Mouse (Mus musculus) G1E (cell line): ENCODE data around the gene Agpat4. TPM values are rescaled to one million over a fixed set of nuclear protein-coding genes. Genes with fewer than 3 reads are reported as not detected.

ENCODE experiments used
- ATAC-seq: 2 replicates; pipeline ENCODE4 v1.8.0; 2016; ENCODE audit warnings: mild to moderate bottlenecking; ENCODE audit not compliant: insufficient number of reproducible peaks, poor library complexity, low FRiP score, severe bottlenecking; ENCODE audit errors: extremely low read depth
- DNase-seq: peaks from one replicate; pipeline ENCODE4 v3.0.0; 2012; ENCODE audit warnings: low spot score
- H3K27me3 ChIP-seq: 2 replicates; pipeline ENCODE4 v1.6.1; 2012; ENCODE audit warnings: mild to moderate bottlenecking, low read length, inconsistent platforms; ENCODE audit not compliant: insufficient read depth
- H3K36me3 ChIP-seq: replicated peaks from 2 replicates; pipeline ENCODE3; 2012; ENCODE audit warnings: mild to moderate bottlenecking, inconsistent platforms
- H3K4me1 ChIP-seq: 2 replicates; pipeline ENCODE4 v1.6.1; 2012; ENCODE audit warnings: low read depth, low read length, inconsistent platforms, mixed read lengths; ENCODE audit not compliant: insufficient read depth
- H3K4me3 ChIP-seq: 2 replicates; pipeline ENCODE4 v1.5.1; 2012; ENCODE audit warnings: low read depth, mild to moderate bottlenecking, inconsistent platforms, low read length, moderate library complexity, mixed read lengths
- H3K9me3 ChIP-seq: replicated peaks from 2 replicates; pipeline ENCODE4 v1.6.1; 2012; ENCODE audit warnings: inconsistent platforms
- CTCF ChIP-seq: IDR thresholded peaks from 2 replicates; pipeline ENCODE4 v1.5.1; 2012; ENCODE audit warnings: low read depth, low read length, inconsistent platforms, mixed read lengths
- GATA1 ChIP-seq: IDR thresholded peaks from 2 replicates; pipeline ENCODE4 v1.6.1; 2012; ENCODE audit warnings: borderline replicate concordance, low read length, inconsistent platforms, mixed read lengths
- GATA2 ChIP-seq: IDR thresholded peaks from 2 replicates; pipeline ENCODE4 v1.6.1; 2012; ENCODE audit warnings: low read depth, low read length, inconsistent platforms, borderline replicate concordance
- POLR2AphosphoS5 ChIP-seq: IDR thresholded peaks from 2 replicates; pipeline ENCODE4 v1.6.1; 2012; ENCODE audit warnings: low read depth, low read length, inconsistent platforms; ENCODE audit not compliant: insufficient replicate concordance
- TAL1 ChIP-seq: conservative IDR thresholded peaks from 2 replicates; pipeline ENCODE4 v1.6.1; 2012; ENCODE audit warnings: low read depth, low read length, inconsistent platforms, mixed read lengths
- polyA plus RNA-seq: library from polyadenylated mRNA; stranded (reverse); fragments of >175 nt; gene quantifications from 2 replicates; pipeline ENCODE4 v1.2.3, GENCODE M21; 2012
- total RNA-seq, 2 experiments: library from RNA; stranded (forward) in 1 of 2; stranded (reverse) in 1 of 2; fragments of 200-1000 nt in 1 of 2; fragments of >200 nt in 1 of 2; fragmentation: Nextera tagmentation in 1 of 2; gene quantifications; 2 replicates each; pipeline ENCODE4 v1.2.3; 2014 to 2017

The Agpat4 gene
- total and polyA plus RNA-seq, 3 experiments, result 7.5 to 14.0 (median 11.0) TPM

GRCm38 (mm10) chr17:12156661-12157060 is 38.2 kb downstream of the Agpat4 start:
- no peak for ATAC-seq
- Histone ChIP-seq H3K36me3 (peaks cover 73% of the 10 kb centered on the region), H3K27me3 (no peaks in the 10 kb centered on the region), H3K4me3 (no peak overlapping the region), H3K9me3 (no peaks in the 10 kb centered on the region), H3K4me1 (peaks cover 22% of the 10 kb centered on the region)
- TF ChIP-seq GATA1, result no peak
- no peak for TF ChIP-seq POLR2AphosphoS5
- TF ChIP-seq TAL1, result no peak
- TF ChIP-seq CTCF, result no peak
- no peak for TF ChIP-seq GATA2
- DNase-seq, result no peak

GRCm38 (mm10) chr17:12157203-12157602 is 38.7 kb downstream of the Agpat4 start:
- no peak for ATAC-seq
- no peak for TF ChIP-seq TAL1
- TF ChIP-seq POLR2AphosphoS5, result no peak
- no peak for TF ChIP-seq GATA1
- TF ChIP-seq CTCF, result no peak
- TF ChIP-seq GATA2, result no peak
- Histone ChIP-seq H3K9me3 (no peaks in the 10 kb centered on the region), H3K4me3 (no peak overlapping the region), H3K4me1 (peaks cover 22% of the 10 kb centered on the region), H3K36me3 (peaks cover 67% of the 10 kb centered on the region), H3K27me3 (no peaks in the 10 kb centered on the region)
- DNase-seq, result no peak

GRCm38 (mm10) chr17:12159187-12160060 is 40.9 kb downstream of the Agpat4 start:
- ATAC-seq (no peak), DNase-seq (no peak)
- H3K4me3 ChIP-seq, result no peak overlapping the region; the same call in 1 of the 2 replicates
- H3K27me3 ChIP-seq, result no peaks in the 10 kb centered on the region
- H3K4me1 ChIP-seq, result peaks cover 25% of the 10 kb centered on the region
- H3K9me3 ChIP-seq, result no peaks in the 10 kb centered on the region
- TF ChIP-seq TAL1 (no peak), POLR2AphosphoS5 (no peak), CTCF (no peak)
- peaks cover 58% of the 10 kb centered on the region for H3K36me3 ChIP-seq

GRCm38 (mm10) chr17:12160061-12160421 is 41.5 kb downstream of the Agpat4 start:
- Histone ChIP-seq H3K27me3 (no peaks in the 10 kb centered on the region), H3K36me3 (peaks cover 55% of the 10 kb centered on the region), H3K9me3 (no peaks in the 10 kb centered on the region), H3K4me3 (no peak overlapping the region), H3K4me1 (peaks cover 30% of the 10 kb centered on the region)
- no peak for DNase-seq
- TF ChIP-seq GATA2 (no peak), GATA1 (no peak), CTCF (no peak), TAL1 (no peak), POLR2AphosphoS5 (no peak)
- ATAC-seq, result no peak

- no peak for DNase-seq
- Histone ChIP-seq H3K27me3 (no peaks in the 10 kb centered on the region), H3K4me3 (no peak overlapping the region), H3K9me3 (no peaks in the 10 kb centered on the region), H3K36me3 (peaks cover 55% of the 10 kb centered on the region), H3K4me1 (peaks cover 35% of the 10 kb centered on the region)
- ATAC-seq, result no peak
- TF ChIP-seq TAL1, result no peak
- no peak for TF ChIP-seq GATA2
- no peak for TF ChIP-seq CTCF
- no peak for TF ChIP-seq GATA1
- no peak for TF ChIP-seq POLR2AphosphoS5
Observed at GRCm38 (mm10) chr17:12160540-12160939, 42.0 kb downstream of the Agpat4 start.

- DNase-seq (no peak), ATAC-seq (no peak)
- H3K9me3 ChIP-seq, result no peaks in the 10 kb centered on the region
- no peak overlapping the region for H3K4me3 ChIP-seq
- peaks cover 37% of the 10 kb centered on the region for H3K4me1 ChIP-seq
- no peaks in the 10 kb centered on the region for H3K27me3 ChIP-seq
- peaks cover 57% of the 10 kb centered on the region for H3K36me3 ChIP-seq
- no peak for TF ChIP-seq POLR2AphosphoS5
- TF ChIP-seq TAL1, result no peak
- TF ChIP-seq GATA2, result no peak
- no peak for TF ChIP-seq CTCF
- TF ChIP-seq GATA1, result no peak
Observed at GRCm38 (mm10) chr17:12160984-12161764, 42.7 kb downstream of the Agpat4 start.

GRCm38 (mm10) chr17:12161877-12162276 is 43.4 kb downstream of the Agpat4 start:
- H3K36me3 ChIP-seq, result peaks cover 57% of the 10 kb centered on the region
- peaks cover 37% of the 10 kb centered on the region for H3K4me1 ChIP-seq
- no peak for DNase-seq

More at GRCm38 (mm10) chr17:12161877-12162276, 43.4 kb downstream of the Agpat4 start:
- Histone ChIP-seq H3K27me3 (no peaks in the 10 kb centered on the region), H3K4me3 (no peak overlapping the region), H3K9me3 (no peaks in the 10 kb centered on the region)
- ATAC-seq, result no peak
- no peak for TF ChIP-seq POLR2AphosphoS5
- no peak for TF ChIP-seq GATA1
- TF ChIP-seq TAL1, result no peak
- TF ChIP-seq GATA2, result no peak
- no peak for TF ChIP-seq CTCF
